In the genomic region with DNA sequence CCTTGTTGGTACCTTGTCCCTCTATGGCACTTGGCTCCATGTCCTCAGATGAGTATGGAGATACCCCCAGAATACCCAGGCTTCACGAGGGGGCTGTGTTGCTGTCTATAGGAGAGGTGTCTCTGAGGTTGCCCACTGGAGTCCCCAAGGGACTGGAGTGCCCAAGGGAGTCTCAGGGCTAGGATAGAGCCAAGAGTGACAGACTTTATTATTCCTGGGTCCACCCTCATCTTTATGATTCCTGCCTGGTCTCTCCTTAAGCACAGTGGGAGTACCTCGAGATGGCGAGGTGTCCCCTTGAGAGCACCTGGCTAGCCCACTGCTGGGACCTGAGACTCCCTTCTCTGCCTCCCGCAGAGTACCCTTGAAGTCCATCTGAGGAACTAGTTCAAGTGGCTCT, we compare ENCODE assay signal across 11 mouse cellular contexts. TPM values are rescaled to one million over a fixed set of nuclear protein-coding genes. Genes with fewer than 3 reads are reported as not detected.
A peak's percentile ranks its signal among the peaks of the same experiment; 100 is the strongest.
DNase-seq lines count a peak whose midpoint lies in the region; ATAC-seq and TF ChIP-seq lines count a peak whose summit lies in the region.
"Had no signal": no experiment of that assay in that cellular context is flagged by ENCODE, and none has a peak within 500 bp of the region (broad histone marks: within the 10 kb centered on the region; RNA-seq: fewer than 3 reads in every experiment).

No protein-coding gene starts in this region.

- TF ChIP-seq POLR2A in heart, adult 2 months (IDR thresholded peaks at IDR 0.05; ENCODE audit: insufficient read depth, low read depth, low read length) = no peak

- no peaks in the 10 kb centered on the region for H3K9me3 ChIP-seq in lung, embryonic 16.5 days (ENCODE audit: control insufficient read depth, low read length)
- no peaks in the 10 kb centered on the region for H3K9me3 ChIP-seq in intestine, postnatal 0 days (ENCODE audit: control insufficient read depth)
- no peaks in the 10 kb centered on the region for H3K9me3 ChIP-seq in neural tube, embryonic 15.5 days (replicated peaks)

- intact Hi-C loops in heart, adult 2 months (cut with DNase I) = loop anchor here (2.0 kb wide), 1 partner anchor 112 kb away; no protein-coding TSS in a partner anchor

- H3K4me3 ChIP-seq in heart, adult 2 months = peak overlapping the region; percentile 52
- peak overlapping the region; percentile 59 for H3K4me3 ChIP-seq in lung, embryonic 16.5 days (ENCODE audit: low read length)
- H3K4me3 ChIP-seq in intestine, postnatal 0 days (ENCODE audit: low read depth, low read length) = peak overlapping the region; percentile 51
- peak overlapping the region; percentile 39 for H3K4me3 ChIP-seq in neural tube, embryonic 15.5 days (replicated peaks)

- no peak for TF ChIP-seq CTCF in heart, adult 2 months (IDR thresholded peaks at IDR 0.05)
- TF ChIP-seq CTCF in intestine, postnatal 0 days (IDR thresholded peaks at IDR 0.05; ENCODE audit: low read depth) = no peak

- H3K27ac ChIP-seq in heart, adult 2 months = peak overlapping the region; percentile 86
- H3K27ac ChIP-seq in lung, embryonic 16.5 days (ENCODE audit: low read length) = peak overlapping the region; percentile 72
- 0 out of 2 replicates have a peak overlapping the region, but pooled peaks have one; percentile 41 for H3K27ac ChIP-seq in intestine, postnatal 0 days (ENCODE audit: low read depth, low read length)
- H3K27ac ChIP-seq in neural tube, embryonic 15.5 days (replicated peaks) = no peak overlapping the region
- H3K27ac ChIP-seq: layer of hippocampus, adult 2 months had no signal

- no peaks in the 10 kb centered on the region for H3K4me1 ChIP-seq in heart, adult 2 months (ENCODE audit: control insufficient read depth, insufficient read depth, low read length)
- H3K4me1 ChIP-seq in lung, embryonic 16.5 days (replicated peaks; ENCODE audit: control insufficient read depth, insufficient read depth, low read length) = peaks cover 18% of the 10 kb centered on the region
- H3K4me1 ChIP-seq in intestine, postnatal 0 days (replicated peaks; ENCODE audit: control insufficient read depth, insufficient read depth, low read length) = no peaks in the 10 kb centered on the region
- peaks cover 4% of the 10 kb centered on the region; the same call in 1 of the 2 replicates for H3K4me1 ChIP-seq in neural tube, embryonic 15.5 days

- H3K79me2 ChIP-seq in heart, adult 2 months (replicated peaks; ENCODE audit: control insufficient read depth, insufficient read depth, low read length) = no peaks in the 10 kb centered on the region

- WGBS in heart, adult 2 months = 64% methylated on average over 4 of the region's 4 CpGs
- 55% methylated on average over 4 of the region's 4 CpGs for WGBS in lung, embryonic 16.5 days
- WGBS in intestine, postnatal 0 days = 68% methylated on average over 4 of the region's 4 CpGs
- WGBS in neural tube, embryonic 15.5 days = 82% methylated on average over 4 of the region's 4 CpGs

- no peaks in the 10 kb centered on the region for H3K27me3 ChIP-seq in heart, adult 2 months (ENCODE audit: control insufficient read depth, insufficient read depth, low read length)
- no peaks in the 10 kb centered on the region for H3K27me3 ChIP-seq in lung, embryonic 16.5 days (ENCODE audit: control insufficient read depth, insufficient read depth, low read depth, low read length)
- no peaks in the 10 kb centered on the region for H3K27me3 ChIP-seq in intestine, postnatal 0 days (replicated peaks; ENCODE audit: control insufficient read depth, insufficient read depth, low read length)
- H3K27me3 ChIP-seq in neural tube, embryonic 15.5 days (replicated peaks) = no peaks in the 10 kb centered on the region
- H3K27me3 ChIP-seq: Patski had no signal

- no peak for TF ChIP-seq EP300 in heart, adult 2 months (IDR thresholded peaks at IDR 0.05; ENCODE audit: insufficient read depth, low read depth, low read length)

- no peak for DNase-seq in heart, adult 2 months
- no peak for DNase-seq in heart, adult 18-20 months
- no peak for DNase-seq in lung, postnatal 14 days
- no peak for DNase-seq in spleen, postnatal 14 days (ENCODE audit: low spot score in 2 of 2)
- no peak for DNase-seq in embryo, embryonic 10 days (ENCODE audit: low spot score)

- H3K36me3 ChIP-seq in heart, adult 2 months (ENCODE audit: control insufficient read depth, insufficient read depth, low read length) = no peaks in the 10 kb centered on the region
- H3K36me3 ChIP-seq in lung, embryonic 16.5 days (ENCODE audit: control insufficient read depth, insufficient read depth, low read length) = no peaks in the 10 kb centered on the region; the same call in 1 of the 2 replicates
- no peaks in the 10 kb centered on the region for H3K36me3 ChIP-seq in intestine, postnatal 0 days (ENCODE audit: control insufficient read depth, insufficient read depth)
- H3K36me3 ChIP-seq in neural tube, embryonic 15.5 days = no peaks in the 10 kb centered on the region

- no peak for ATAC-seq in lung, embryonic 16.5 days (ENCODE audit: low read depth)
- ATAC-seq in intestine, postnatal 0 days = no peak
- ATAC-seq in neural tube, embryonic 15.5 days (ENCODE audit: low FRiP score) = no peak

- H3K4me2 ChIP-seq in lung, embryonic 16.5 days (ENCODE audit: low read depth, low read length) = peak overlapping the region; percentile 56
- peak overlapping the region; percentile 55 for H3K4me2 ChIP-seq in intestine, postnatal 0 days (replicated peaks; ENCODE audit: low read depth)
- H3K4me2 ChIP-seq in neural tube, embryonic 15.5 days = peak overlapping the region; percentile 66

- H3K9ac ChIP-seq in heart, adult 2 months (ENCODE audit: low read depth, low read length) = peak overlapping the region; percentile 79
- H3K9ac ChIP-seq in lung, embryonic 16.5 days (ENCODE audit: low read length) = peak overlapping the region; percentile 74
- peak overlapping the region; percentile 59 for H3K9ac ChIP-seq in intestine, postnatal 0 days (ENCODE audit: low read depth, low read length)
- no peak overlapping the region for H3K9ac ChIP-seq in neural tube, embryonic 15.5 days (replicated peaks)

RNA-seq across cellular contexts. Expression of a gene that starts 1.0 kb away (rescaled TPM):
- 10 to 100 TPM; 36.0 to 65.5 TPM for total RNA-seq in heart, adult 2 months (2021)
- 70.2 and 89.7 TPM in 2 replicates for polyA plus RNA-seq in heart, adult 2 months (2012; rRNA removed)
- 10 to 100 TPM; 45.4 to 46.4 TPM for total RNA-seq in heart, adult 18-20 months (2021)
- 282 and 283 TPM in 2 replicates for polyA plus RNA-seq in lung, embryonic 16.5 days (2015; fragmentation: Nextera tagmentation; extraction: Ambion mirVana)
- 99.2 and 101 TPM in 2 replicates for polyA plus RNA-seq in intestine, postnatal 0 days (2015; fragmentation: Nextera tagmentation; extraction: Ambion mirVana)
- polyA plus RNA-seq in neural tube, embryonic 15.5 days (2015; fragmentation: Nextera tagmentation; extraction: Ambion mirVana) = 28.5 and 54.7 TPM in 2 replicates
- total RNA-seq: megakaryocyte progenitor cell, adult 5-6 weeks had no signal

RNA-seq across cellular contexts. Expression of a gene that starts 47.0 kb away (rescaled TPM):
- not detected for total RNA-seq in heart, adult 2 months (2021)
- polyA plus RNA-seq in heart, adult 2 months (2012; rRNA removed) = 0.12 TPM in 1 of 2 replicates, not detected in the other
- total RNA-seq in heart, adult 18-20 months (2021) = not detected
- polyA plus RNA-seq in lung, embryonic 16.5 days (2015; fragmentation: Nextera tagmentation; extraction: Ambion mirVana) = 0.14 and 0.62 TPM in 2 replicates
- polyA plus RNA-seq in intestine, postnatal 0 days (2015; fragmentation: Nextera tagmentation; extraction: Ambion mirVana) = 0.83 and 1.2 TPM in 2 replicates
- 0.18 and 0.46 TPM in 2 replicates for polyA plus RNA-seq in neural tube, embryonic 15.5 days (2015; fragmentation: Nextera tagmentation; extraction: Ambion mirVana)
- total RNA-seq: layer of hippocampus, adult 2 months; megakaryocyte progenitor cell, adult 5-6 weeks had no signal
